Mouse (Mus musculus) liver, embryonic 14.5 days (tissue): ENCODE measurements around the gene Snx3. TPM values are rescaled to one million over a fixed set of nuclear protein-coding genes. Genes with fewer than 3 reads are reported as not detected.

Source experiments
- ATAC-seq: fragments of 200-750 bp; cut with Nextera tagmentation; 2 replicates; pipeline ENCODE4 v1.8.0; 2017; ENCODE audit warnings: moderate number of reproducible peaks, mild to moderate bottlenecking, moderate library complexity; ENCODE audit not compliant: insufficient read depth
- DNase-seq, 3 experiments: peaks; one replicate each; pipeline ENCODE4 v3.0.0-alpha.2; 2012 to 2013; ENCODE audit warnings: low read depth in 3 of 3, low spot score in 3 of 3
- H3K27ac ChIP-seq: fragments of 300-500 bp; sonication (generic); 2 replicates; pipeline ENCODE4 v1.5.1; 2014; ENCODE audit warnings: moderate library complexity, mild to moderate bottlenecking, control low read depth, inconsistent platforms
- H3K27me3 ChIP-seq: fragments of 300-500 bp; sonication (generic); 2 replicates; pipeline ENCODE4 v1.6.1; 2014; ENCODE audit warnings: mild to moderate bottlenecking, low read length, moderate library complexity; ENCODE audit not compliant: control insufficient read depth, insufficient read depth
- H3K36me3 ChIP-seq: fragments of 300-500 bp; sonication (generic); replicated peaks from 2 replicates; pipeline ENCODE4 v1.6.1; 2014; ENCODE audit warnings: low read depth; ENCODE audit not compliant: control insufficient read depth, insufficient read depth
- H3K4me1 ChIP-seq, 2 experiments: fragments of 200-500 bp in 1 of 2; fragments of 300-500 bp in 1 of 2; sonication (generic) in 1 of 2; replicated peaks; 2 replicates each; pipeline ENCODE4 v1.6.1; 2012 to 2014; ENCODE audit warnings: antibody characterized with exemption in 1 of 2, inconsistent platforms in 1 of 2, low read length in 1 of 2; ENCODE audit not compliant: control insufficient read depth in 2 of 2, insufficient read depth in 2 of 2
- H3K4me2 ChIP-seq: fragments of 300-500 bp; sonication (generic); 2 replicates; pipeline ENCODE4 v1.6.1; 2014; ENCODE audit warnings: low read depth, mild to moderate bottlenecking, control low read depth, moderate library complexity
- H3K4me3 ChIP-seq, 2 experiments: fragments of 200-500 bp in 1 of 2; fragments of 300-500 bp in 1 of 2; sonication (generic) in 1 of 2; 2 replicates each; pipeline ENCODE4 v1.5.1; 2012 to 2014; ENCODE audit warnings: low read depth in 2 of 2, low read length in 2 of 2, mild to moderate bottlenecking in 2 of 2, control low read depth in 1 of 2, inconsistent platforms in 1 of 2, moderate library complexity in 1 of 2; ENCODE audit not compliant: insufficient read depth in 1 of 2
- H3K9ac ChIP-seq: fragments of 300-500 bp; sonication (generic); replicated peaks from 2 replicates; pipeline ENCODE4 v1.6.1; 2014; ENCODE audit warnings: mild to moderate bottlenecking, control low read depth, moderate library complexity
- H3K9me3 ChIP-seq: fragments of 300-500 bp; sonication (generic); 2 replicates; pipeline ENCODE4 v1.6.1; 2016; ENCODE audit warnings: low read length, mixed read lengths; ENCODE audit not compliant: control insufficient read depth
- CTCF ChIP-seq: IDR thresholded peaks from 2 replicates; pipeline ENCODE4 v1.5.1; 2016; ENCODE audit warnings: antibody characterized with exemption, low read depth, control low read depth
- EP300 ChIP-seq: IDR thresholded peaks from 2 replicates; pipeline ENCODE4 v1.6.1; 2016; ENCODE audit warnings: antibody characterized with exemption, low read depth
- WGBS: fragments of 180-500 bp; shearing (Covaris S2); extraction: QIAGEN DNeasy Blood & Tissue Kit; methylation state at CpG from one replicate; pipeline ENCODE4 v1.1.7; 2014; ENCODE audit not compliant: insufficient replicate concordance; 5-methylcytosine and 5-hydroxymethylcytosine counted together
- polyA plus RNA-seq, 2 experiments: library from polyadenylated mRNA; depleted of rRNA in 1 of 2; stranded (reverse) in 1 of 2; unstranded in 1 of 2; fragments of >200 nt; fragmentation: Nextera tagmentation in 1 of 2; extraction: Ambion mirVana in 1 of 2; gene quantifications; 2 replicates each; pipeline versions ENCODE4 v1.2.1 to v1.2.3; 2012 to 2014

The Snx3 gene
- polyA plus RNA-seq, 2 experiments = 186 to 208 TPM

DNA sequence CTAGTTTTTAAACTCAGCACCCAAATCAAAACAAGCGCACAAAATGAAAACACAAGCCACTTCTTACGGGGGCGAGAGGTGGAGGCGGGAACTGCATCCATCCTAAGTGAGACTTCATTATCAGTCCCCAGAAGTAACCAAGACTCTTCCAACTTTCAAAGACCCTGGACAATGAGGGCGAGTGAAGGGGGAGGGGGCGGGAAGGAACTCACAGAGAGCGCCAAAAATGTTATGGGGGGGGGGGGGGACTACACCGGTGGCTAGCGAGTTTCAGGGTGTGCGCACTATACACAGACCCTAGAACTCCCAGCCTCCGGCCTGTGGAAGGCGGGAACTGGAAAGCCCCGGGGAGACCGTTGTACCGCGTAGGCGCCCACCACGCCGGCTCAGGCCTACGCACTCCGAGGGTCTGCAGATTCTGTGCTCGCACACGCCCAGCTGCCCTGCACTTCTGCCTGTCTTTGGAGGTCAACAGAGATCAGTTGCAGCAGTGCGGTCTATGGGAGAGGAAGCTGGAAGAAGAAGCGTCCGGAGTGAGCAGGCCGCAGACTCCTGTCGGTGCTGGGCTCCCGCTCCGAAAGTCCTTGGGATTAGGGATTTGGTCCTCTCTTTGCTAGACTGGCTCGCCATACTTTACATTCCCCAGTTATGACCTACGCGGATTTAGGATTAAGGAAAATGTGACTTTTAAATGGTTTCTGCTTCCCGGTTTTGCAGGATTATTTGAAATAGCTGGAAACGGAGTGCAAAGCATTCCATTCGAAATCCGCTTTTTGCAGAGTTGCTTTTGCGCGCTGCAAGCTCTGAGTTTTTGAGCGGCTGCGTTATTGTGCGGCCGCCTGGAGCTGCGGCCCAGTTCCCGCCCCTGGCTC is 80.1 kb downstream of the Snx3 start:
- ATAC-seq (no peak), DNase-seq (no peak)
- no peak for TF ChIP-seq CTCF
- TF ChIP-seq EP300 = no peak
- WGBS = 2% methylated on average over 44 of the region's 45 CpGs
- H3K4me2 ChIP-seq = no peak overlapping the region
- no peaks in the 10 kb centered on the region for H3K36me3 ChIP-seq
- H3K9me3 ChIP-seq = no peaks in the 10 kb centered on the region
- no peak overlapping the region for H3K9ac ChIP-seq
- H3K4me1 ChIP-seq = no peaks in the 10 kb centered on the region
- H3K4me3 ChIP-seq = no peak overlapping the region
- peaks cover 100% of the 10 kb centered on the region for H3K27me3 ChIP-seq
- H3K27ac ChIP-seq = no peak overlapping the region

DNA sequence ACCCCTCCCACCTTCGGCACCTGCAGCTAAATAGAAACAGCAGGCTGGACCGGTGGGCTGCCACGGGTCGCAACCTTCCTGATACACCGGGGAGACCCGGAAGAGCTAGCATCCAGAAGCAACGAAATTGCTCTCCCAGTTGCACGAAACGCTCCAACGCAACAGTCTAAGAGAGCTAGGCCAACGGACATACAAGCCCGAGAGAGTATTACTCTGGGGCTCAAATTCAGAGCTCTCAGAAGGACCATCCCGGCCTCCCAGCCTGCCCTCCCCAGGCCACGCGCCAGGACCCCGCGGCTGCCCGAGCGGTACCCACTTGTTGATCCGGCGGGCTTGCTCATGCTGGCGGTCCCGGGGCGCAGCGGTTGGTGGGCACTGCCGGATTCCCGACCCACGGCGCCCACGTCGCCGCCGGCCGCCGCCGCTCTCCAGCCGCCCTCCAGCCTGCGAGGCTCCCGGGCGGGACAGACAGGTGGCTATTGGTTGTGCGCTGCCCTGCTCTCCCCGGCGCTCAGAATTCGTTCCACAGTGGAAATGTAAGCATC is 80.8 kb downstream of the Snx3 start:
- Histone ChIP-seq H3K27ac (no peak overlapping the region), H3K27me3 (peaks cover 99% of the 10 kb centered on the region), H3K4me2 (no peak overlapping the region), H3K9ac (no peak overlapping the region), H3K36me3 (no peaks in the 10 kb centered on the region), H3K9me3 (no peaks in the 10 kb centered on the region), H3K4me3 (no peak overlapping the region), H3K4me1 (no peaks in the 10 kb centered on the region)
- WGBS = under 1% methylated on average over 44 of the region's 44 CpGs
- DNase-seq (no peak), ATAC-seq (no peak)
- no peak for TF ChIP-seq EP300
- TF ChIP-seq CTCF = no peak

DNA sequence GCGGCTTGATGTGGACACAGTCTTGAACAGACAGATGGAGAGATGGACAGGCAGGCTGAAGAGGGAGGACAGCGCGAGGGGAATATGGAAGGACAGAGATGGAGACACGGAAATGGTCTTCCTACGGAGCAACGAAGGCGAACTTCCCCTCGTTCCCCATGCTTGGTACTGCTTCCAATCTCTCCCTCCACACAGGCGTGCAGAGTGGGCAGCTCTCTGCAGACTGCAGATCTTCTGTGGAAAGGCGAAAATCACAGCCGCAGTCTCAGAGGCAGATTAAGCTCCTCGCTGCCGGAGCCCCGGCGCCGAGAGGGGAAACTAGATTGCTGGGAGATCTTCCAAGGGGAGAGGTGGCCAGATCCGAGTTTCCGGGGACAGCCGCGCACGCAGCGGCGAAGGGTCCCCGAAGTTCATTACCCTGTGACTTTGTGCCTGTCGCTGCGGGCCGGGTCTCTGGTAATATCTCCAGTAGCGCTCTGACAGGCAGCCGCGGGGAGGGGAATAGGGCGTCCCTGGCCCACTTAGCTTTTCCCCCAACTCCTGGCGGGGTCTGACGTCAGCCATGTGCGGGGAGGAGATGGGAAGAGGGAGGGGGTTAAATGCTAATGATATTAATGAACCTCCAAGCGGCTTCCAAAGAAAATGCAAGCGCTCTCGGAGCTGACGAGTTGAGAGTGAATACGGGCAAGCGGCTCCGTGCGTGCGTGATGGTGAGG is 81.5 kb downstream of the Snx3 start, which contains the start of the genes Nr2e1 and Ostm1:
Nr2e1 (minus strand) TSS at position 476 of the 716 bp plus-strand sequence.
Ostm1 (plus strand) TSS at position 666 of the 716 bp plus-strand sequence.
- ATAC-seq = no peak
- no peak within 1 kb of the TSS for H3K4me2 ChIP-seq
- H3K4me1 ChIP-seq = no peaks in the 10 kb centered on the region
- H3K9ac ChIP-seq = no peak within 1 kb of the TSS
- H3K27ac ChIP-seq = no peak within 1 kb of the TSS
- no peak for DNase-seq
- WGBS = under 1% methylated on average over 43 of the region's 43 CpGs
- TF ChIP-seq EP300 (no peak), CTCF (no peak)
- H3K4me3 ChIP-seq = no peak within 1 kb of the TSS
- H3K27me3 ChIP-seq = peaks cover 98% of the 10 kb centered on the region
- no peaks in the 10 kb centered on the region for H3K36me3 ChIP-seq
- no peaks in the 10 kb centered on the region for H3K9me3 ChIP-seq

DNA sequence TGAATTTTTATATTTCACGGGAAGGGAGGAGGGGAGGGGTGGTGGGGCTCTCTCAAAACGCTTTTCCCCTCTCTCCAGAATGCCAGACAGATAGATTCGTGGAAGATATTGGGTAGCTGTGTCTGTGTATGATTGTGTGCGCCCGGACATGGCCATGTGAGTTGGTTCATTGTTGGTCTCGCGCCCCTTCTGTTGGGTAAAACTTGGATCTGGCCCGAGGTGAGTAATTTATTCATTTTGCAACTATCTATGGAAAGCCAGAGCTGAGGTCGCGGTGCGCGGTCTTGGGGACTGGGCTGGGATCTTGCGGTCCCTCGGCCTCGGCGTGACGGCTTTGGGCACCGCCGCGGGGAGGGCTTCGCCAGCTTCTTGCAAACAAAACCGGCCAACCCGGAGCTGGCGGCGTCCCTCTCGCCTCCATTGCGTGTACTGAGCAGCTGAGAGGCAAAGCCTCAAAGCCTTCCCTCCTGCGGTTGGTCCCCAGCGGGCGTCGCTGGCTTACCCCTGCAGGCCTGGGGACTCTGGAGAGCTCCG is 82.1 kb downstream of the Snx3 start:
- Histone ChIP-seq H3K27ac (no peak overlapping the region), H3K36me3 (no peaks in the 10 kb centered on the region), H3K4me1 (no peaks in the 10 kb centered on the region), H3K4me3 (no peak overlapping the region), H3K4me2 (no peak overlapping the region), H3K9me3 (no peaks in the 10 kb centered on the region), H3K9ac (no peak overlapping the region), H3K27me3 (peaks cover 98% of the 10 kb centered on the region)
- 2% methylated on average over 32 of the region's 32 CpGs for WGBS
- no peak for ATAC-seq
- no peak for TF ChIP-seq EP300
- TF ChIP-seq CTCF = no peak
- no peak for DNase-seq
